Mouse (Mus musculus) embryo, embryonic 11 days (tissue): ENCODE results near the gene Npcd.
"Not testable (repeated sequence)": the region's sequence is repeated elsewhere in the genome, so short reads cannot be mapped to it uniquely, and the experiment has no call there.

Experiments
- DNase-seq: peaks from one replicate; pipeline ENCODE4 v3.0.0-alpha.2; 2015

Gene Npcd

GRCm38 (mm10) chr15:79829431-79829830 is 4.6 kb downstream of the Npcd start:
- DNase-seq: no peak

- peak; percentile 49 for DNase-seq
Measured at GRCm38 (mm10) chr15:79828366-79829035, 5.5 kb downstream of the Npcd start.

- no peak for DNase-seq
Measured at GRCm38 (mm10) chr15:79827778-79828210, 6.2 kb downstream of the Npcd start.

- no peak for DNase-seq
Measured at GRCm38 (mm10) chr15:79827061-79827777, 6.8 kb downstream of the Npcd start.

- no peak for DNase-seq
Measured at GRCm38 (mm10) chr15:79826221-79826935, 7.7 kb downstream of the Npcd start.

- DNase-seq: no peak
Measured at GRCm38 (mm10) chr15:79825146-79825825, 8.8 kb downstream of the Npcd start.

GRCm38 (mm10) chr15:79823588-79824280 is 10.3 kb downstream of the Npcd start:
- DNase-seq: no peak

- DNase-seq: no peak
Measured at GRCm38 (mm10) chr15:79822265-79823199, 11.5 kb downstream of the Npcd start.

- DNase-seq: no peak
Measured at GRCm38 (mm10) chr15:79818325-79818724, 15.7 kb downstream of the Npcd start.

- DNase-seq: no peak
Measured at GRCm38 (mm10) chr15:79813666-79814258, 20.3 kb downstream of the Npcd start.

GRCm38 (mm10) chr15:79812840-79813239 is 21.2 kb downstream of the Npcd start:
- DNase-seq: not testable (repeated sequence)

GRCm38 (mm10) chr15:79810997-79811396 is 23.0 kb downstream of the Npcd start:
- DNase-seq: no peak

- no peak for DNase-seq
Measured at GRCm38 (mm10) chr15:79810061-79810460, 24.0 kb downstream of the Npcd start.

GRCm38 (mm10) chr15:79808658-79809057 is 25.4 kb downstream of the Npcd start:
- DNase-seq: no peak

GRCm38 (mm10) chr15:79808114-79808513 is 25.9 kb downstream of the Npcd start:
- DNase-seq: peak; percentile 67

- no peak for DNase-seq
Measured at GRCm38 (mm10) chr15:79807050-79807449, 27.0 kb downstream of the Npcd start.

GRCm38 (mm10) chr15:79805246-79805645 is 28.8 kb downstream of the Npcd start:
- no peak for DNase-seq

GRCm38 (mm10) chr15:79804352-79805071 is 29.5 kb downstream of the Npcd start, which contains the start of gene Nptxr:
Gene Nptxr, minus strand, starts transcription at chr15:79804766.
- DNase-seq: peak; percentile 77

- DNase-seq: peak; percentile 67
Measured at GRCm38 (mm10) chr15:79803533-79804351, 30.3 kb downstream of the Npcd start.
